Mouse (Mus musculus): ENCODE data around the gene Ece1. TPM values are rescaled to one million over a fixed set of nuclear protein-coding genes. Genes with fewer than 3 reads are reported as not detected.
A peak's percentile ranks its signal among the peaks of the same experiment; 100 is the strongest.

Gene Ece1
- polyA plus RNA-seq, 1 experiment from 2014 or later = 22.9 TPM

- TF ChIP-seq EP300 (optimal IDR thresholded peaks at IDR 0.05) = no peak
- no peak for TF ChIP-seq CTCF (IDR thresholded peaks at IDR 0.05; ENCODE audit: low read depth)
- WGBS = 85% methylated on average over 2 of the region's 2 CpGs
- DNase-seq (ENCODE audit: low spot score) = no peak
- Histone ChIP-seq H3K4me2 (replicated peaks; ENCODE audit: low read depth) (no peak overlapping the region), H3K9me3 (ENCODE audit: control insufficient read depth, low read length) (no peaks in the 10 kb centered on the region), H3K27me3 (ENCODE audit: control insufficient read depth, insufficient read depth, low read length) (no peaks in the 10 kb centered on the region), H3K4me1 (replicated peaks; ENCODE audit: control insufficient read depth, insufficient read depth) (no peaks in the 10 kb centered on the region), H3K9ac (ENCODE audit: low read length) (no peak overlapping the region), H3K4me3 (ENCODE audit: low read depth, low read length) (no peak overlapping the region), H3K27ac (replicated peaks) (no peak overlapping the region), H3K36me3 (ENCODE audit: control insufficient read depth, insufficient read depth, low read length) (peaks cover 35% of the 10 kb centered on the region)
- no peak for ATAC-seq (ENCODE audit: low FRiP score, low TSS enrichment)
These were observed 92.1 kb downstream of the Ece1 start for GRCm38 (mm10) chr4:137954184-137954583.

DNA sequence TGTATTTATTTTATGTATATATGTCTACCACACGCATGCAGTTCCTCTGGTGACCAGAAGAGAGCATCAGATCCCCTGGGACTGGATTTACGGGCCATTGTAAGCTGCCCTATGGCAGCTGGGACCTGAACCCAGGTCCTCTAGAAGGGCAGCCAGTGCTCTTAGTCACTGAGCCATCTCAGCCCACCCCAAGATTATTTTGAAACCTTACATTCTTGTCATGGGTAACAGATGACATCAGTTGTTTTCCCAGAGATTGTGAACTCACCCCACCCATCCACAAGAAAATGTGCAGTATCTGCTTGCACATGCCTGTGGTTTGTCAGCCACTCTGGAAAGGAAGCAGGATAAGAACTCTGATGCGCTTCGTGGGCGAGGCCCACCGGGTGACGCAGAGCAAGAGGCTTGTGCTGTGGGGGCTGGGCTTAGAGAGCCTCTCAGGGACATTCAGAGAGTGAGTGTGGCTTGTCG lies 92.9 kb downstream of the Ece1 start:
- TF ChIP-seq CTCF (IDR thresholded peaks at IDR 0.05; ENCODE audit: low read depth) (peak; percentile 62), EP300 (optimal IDR thresholded peaks at IDR 0.05) (peak; percentile 10)
- no peak overlapping the region for H3K27ac ChIP-seq (replicated peaks)
- ATAC-seq (ENCODE audit: low FRiP score, low TSS enrichment) = peak; percentile 88
- peaks cover 36% of the 10 kb centered on the region for H3K36me3 ChIP-seq (ENCODE audit: control insufficient read depth, insufficient read depth, low read length)
- H3K4me1 ChIP-seq (replicated peaks; ENCODE audit: control insufficient read depth, insufficient read depth) = no peaks in the 10 kb centered on the region
- H3K9me3 ChIP-seq (ENCODE audit: control insufficient read depth, low read length) = no peaks in the 10 kb centered on the region
- H3K4me3 ChIP-seq (ENCODE audit: low read depth, low read length) = no peak overlapping the region
- WGBS = 57% methylated on average over 8 of the region's 8 CpGs
- H3K27me3 ChIP-seq (ENCODE audit: control insufficient read depth, insufficient read depth, low read length) = no peaks in the 10 kb centered on the region
- no peak overlapping the region for H3K4me2 ChIP-seq (replicated peaks; ENCODE audit: low read depth)
- peak; percentile 76 for DNase-seq (ENCODE audit: low spot score)
- H3K9ac ChIP-seq (ENCODE audit: low read length) = no peak overlapping the region

DNA sequence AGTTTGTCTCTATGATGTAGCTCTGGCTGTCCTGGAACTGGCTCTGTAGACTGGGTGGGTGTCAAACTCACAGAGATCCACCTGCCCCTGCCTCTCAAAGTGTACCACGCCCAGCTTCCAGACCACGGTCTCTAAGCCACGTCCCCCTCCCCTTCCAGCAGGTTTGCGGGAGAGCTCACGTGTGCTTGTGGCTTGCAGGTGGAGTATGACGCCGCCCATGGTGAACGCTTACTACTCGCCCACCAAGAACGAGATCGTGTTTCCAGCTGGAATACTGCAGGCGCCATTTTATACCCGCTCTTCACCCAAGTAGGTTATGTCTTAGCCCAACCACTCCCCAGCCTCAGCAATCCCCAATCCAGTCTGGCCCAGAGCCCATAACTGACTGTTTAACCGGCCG lies 94.2 kb downstream of the Ece1 start:
- Histone ChIP-seq H3K4me1 (replicated peaks; ENCODE audit: control insufficient read depth, insufficient read depth) (no peaks in the 10 kb centered on the region), H3K36me3 (ENCODE audit: control insufficient read depth, insufficient read depth, low read length) (peaks cover 30% of the 10 kb centered on the region), H3K27me3 (ENCODE audit: control insufficient read depth, insufficient read depth, low read length) (no peaks in the 10 kb centered on the region), H3K9ac (ENCODE audit: low read length) (no peak overlapping the region), H3K27ac (replicated peaks) (no peak overlapping the region), H3K4me2 (replicated peaks; ENCODE audit: low read depth) (no peak overlapping the region), H3K4me3 (ENCODE audit: low read depth, low read length) (no peak overlapping the region), H3K9me3 (ENCODE audit: control insufficient read depth, low read length) (no peaks in the 10 kb centered on the region)
- DNase-seq (ENCODE audit: low spot score) (no peak), ATAC-seq (ENCODE audit: low FRiP score, low TSS enrichment) (no peak)
- TF ChIP-seq CTCF (IDR thresholded peaks at IDR 0.05; ENCODE audit: low read depth) (no peak), EP300 (optimal IDR thresholded peaks at IDR 0.05) (no peak)
- WGBS = 92% methylated on average over 15 of the region's 15 CpGs

GRCm38 (mm10) chr4:137959889-137960665 lies 98.0 kb downstream of the Ece1 start:
- Histone ChIP-seq H3K4me3 (ENCODE audit: low read depth, low read length) (no peak overlapping the region), H3K4me1 (replicated peaks; ENCODE audit: control insufficient read depth, insufficient read depth) (no peaks in the 10 kb centered on the region), H3K36me3 (ENCODE audit: control insufficient read depth, insufficient read depth, low read length) (peaks cover 39% of the 10 kb centered on the region), H3K9me3 (ENCODE audit: control insufficient read depth, low read length) (no peaks in the 10 kb centered on the region), H3K27me3 (ENCODE audit: control insufficient read depth, insufficient read depth, low read length) (no peaks in the 10 kb centered on the region), H3K4me2 (replicated peaks; ENCODE audit: low read depth) (no peak overlapping the region), H3K9ac (ENCODE audit: low read length) (no peak overlapping the region), H3K27ac (replicated peaks) (no peak overlapping the region)
- no peak for TF ChIP-seq EP300 (optimal IDR thresholded peaks at IDR 0.05)
- peak; percentile 69 for TF ChIP-seq CTCF (IDR thresholded peaks at IDR 0.05; ENCODE audit: low read depth)
- ATAC-seq (ENCODE audit: low FRiP score, low TSS enrichment) = no peak
- DNase-seq (ENCODE audit: low spot score) = no peak
- 74% methylated on average over 13 of the region's 13 CpGs for WGBS

- Histone ChIP-seq H3K4me1 (replicated peaks; ENCODE audit: control insufficient read depth, insufficient read depth) (no peaks in the 10 kb centered on the region), H3K9me3 (ENCODE audit: control insufficient read depth, low read length) (no peaks in the 10 kb centered on the region), H3K9ac (ENCODE audit: low read length) (no peak overlapping the region), H3K4me2 (replicated peaks; ENCODE audit: low read depth) (no peak overlapping the region), H3K27me3 (ENCODE audit: control insufficient read depth, insufficient read depth, low read length) (no peaks in the 10 kb centered on the region), H3K36me3 (ENCODE audit: control insufficient read depth, insufficient read depth, low read length) (peaks cover 39% of the 10 kb centered on the region), H3K4me3 (ENCODE audit: low read depth, low read length) (no peak overlapping the region), H3K27ac (replicated peaks) (0 out of 2 replicates have a peak overlapping the region, but pooled peaks have one; percentile 24)
- WGBS = 49% methylated on average over 11 of the region's 11 CpGs
- ATAC-seq (ENCODE audit: low FRiP score, low TSS enrichment) (peak; percentile 46; the same call in 1 of the 2 replicates), DNase-seq (ENCODE audit: low spot score) (peak; percentile 65)
- TF ChIP-seq CTCF (IDR thresholded peaks at IDR 0.05; ENCODE audit: low read depth) = no peak
- no peak for TF ChIP-seq EP300 (optimal IDR thresholded peaks at IDR 0.05)
These were observed 98.7 kb downstream of the Ece1 start for GRCm38 (mm10) chr4:137960757-137961156.

- TF ChIP-seq EP300 (optimal IDR thresholded peaks at IDR 0.05) (no peak), CTCF (IDR thresholded peaks at IDR 0.05; ENCODE audit: low read depth) (no peak)
- Histone ChIP-seq H3K27me3 (ENCODE audit: control insufficient read depth, insufficient read depth, low read length) (no peaks in the 10 kb centered on the region), H3K4me2 (replicated peaks; ENCODE audit: low read depth) (no peak overlapping the region), H3K27ac (replicated peaks) (no peak overlapping the region), H3K9ac (ENCODE audit: low read length) (no peak overlapping the region), H3K36me3 (ENCODE audit: control insufficient read depth, insufficient read depth, low read length) (peaks cover 30% of the 10 kb centered on the region), H3K9me3 (ENCODE audit: control insufficient read depth, low read length) (no peaks in the 10 kb centered on the region), H3K4me1 (replicated peaks; ENCODE audit: control insufficient read depth, insufficient read depth) (no peaks in the 10 kb centered on the region), H3K4me3 (ENCODE audit: low read depth, low read length) (no peak overlapping the region)
- DNase-seq (ENCODE audit: low spot score) = no peak
- ATAC-seq (ENCODE audit: low FRiP score, low TSS enrichment) = no peak
- 91% methylated on average over 20 of the region's 20 CpGs for WGBS
These were observed 100.8 kb downstream of the Ece1 start for GRCm38 (mm10) chr4:137962643-137963350.

Measured in stomach, postnatal 0 days (tissue).